Mouse (Mus musculus): ENCODE data around the gene Slc25a41.

Gene Slc25a41

DNA sequence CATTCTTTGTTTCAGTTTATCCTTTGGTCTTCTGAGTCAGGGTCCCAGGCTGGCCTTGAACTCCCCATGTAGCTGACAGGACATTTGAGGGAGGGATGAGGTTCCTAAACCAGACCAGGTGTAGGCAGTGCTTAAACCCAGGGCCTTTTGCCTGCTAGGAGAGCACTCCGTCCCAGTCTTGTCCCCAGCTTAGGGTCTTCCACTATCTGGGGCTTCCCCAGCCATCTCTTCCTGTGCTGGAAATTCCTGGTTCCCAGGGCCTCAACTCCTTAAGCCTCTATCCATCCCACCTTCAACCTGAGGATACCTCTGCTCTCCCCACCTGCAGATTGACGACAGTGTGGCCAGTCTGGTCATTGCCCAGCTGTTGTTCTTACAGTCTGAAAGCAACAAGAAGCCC, 50.5 kb downstream of the Slc25a41 start:
- DNase-seq (ENCODE audit: low spot score): no peak

DNA sequence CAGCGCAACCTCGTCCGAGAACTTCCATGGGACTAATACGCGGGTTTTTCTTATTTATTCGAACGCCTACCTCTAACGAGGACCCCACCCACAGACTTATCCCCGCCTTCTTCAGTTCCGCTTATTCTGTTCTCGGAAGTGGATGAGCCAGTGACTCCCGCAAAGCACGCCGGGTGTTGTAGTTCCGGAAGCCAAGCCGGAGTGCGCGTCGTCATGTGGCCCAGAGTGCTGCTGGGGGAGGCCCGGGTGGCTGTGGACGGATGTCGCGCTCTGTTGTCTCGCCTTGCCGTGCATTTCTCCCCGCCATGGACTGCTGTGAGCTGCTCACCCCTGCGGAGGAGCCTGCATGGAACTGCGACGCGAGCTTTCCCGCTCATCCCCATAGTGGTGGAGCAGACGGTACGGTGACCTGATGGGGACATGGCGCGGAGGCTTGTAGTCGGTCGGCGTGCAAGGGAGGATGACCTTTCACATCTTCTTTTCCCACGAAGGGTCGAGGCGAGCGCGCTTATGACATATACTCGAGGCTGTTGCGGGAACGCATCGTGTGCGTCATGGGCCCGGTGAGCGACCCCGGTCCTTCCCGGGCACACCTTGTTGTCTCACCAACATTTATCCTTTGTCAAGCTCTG, 51.2 kb downstream of the Slc25a41 start, which contains the start of gene Clpp:
Gene Clpp (plus strand): TSS at position 191 of the 632 bp plus-strand sequence.
- peak; percentile 98 for DNase-seq (ENCODE audit: low spot score)

DNA sequence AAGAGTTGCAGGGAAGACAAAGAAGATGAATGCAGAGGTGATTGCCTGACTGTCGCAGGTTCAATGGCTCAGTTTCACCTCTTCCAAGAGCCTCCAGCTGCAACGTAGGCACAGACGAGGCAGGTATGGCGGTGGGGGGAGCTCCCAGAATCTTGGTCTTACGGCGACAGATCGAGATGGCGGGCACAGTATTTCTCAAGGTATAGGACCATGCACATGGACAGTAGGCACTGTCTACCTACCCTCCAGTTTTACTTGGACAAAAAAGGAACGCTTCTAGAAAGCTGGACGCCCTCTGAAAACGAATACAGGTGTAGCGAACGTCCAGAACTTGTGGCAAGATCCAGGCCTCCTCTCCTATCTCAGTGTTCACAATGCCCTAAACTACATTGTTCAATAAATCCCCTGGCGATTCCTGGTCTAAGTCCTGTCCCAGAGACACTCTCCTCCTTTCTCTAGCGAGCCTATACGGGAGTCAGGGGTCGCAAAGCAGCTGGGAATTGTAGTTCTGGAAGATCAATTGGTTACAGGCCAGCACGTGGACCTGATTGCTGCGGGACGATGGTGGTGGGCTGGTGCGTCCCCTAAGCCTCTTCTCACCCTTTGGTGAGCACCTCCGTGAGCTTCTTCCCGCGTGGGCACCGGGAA, 51.9 kb downstream of the Slc25a41 start:
- DNase-seq (ENCODE audit: low spot score): peak; percentile 85

DNA sequence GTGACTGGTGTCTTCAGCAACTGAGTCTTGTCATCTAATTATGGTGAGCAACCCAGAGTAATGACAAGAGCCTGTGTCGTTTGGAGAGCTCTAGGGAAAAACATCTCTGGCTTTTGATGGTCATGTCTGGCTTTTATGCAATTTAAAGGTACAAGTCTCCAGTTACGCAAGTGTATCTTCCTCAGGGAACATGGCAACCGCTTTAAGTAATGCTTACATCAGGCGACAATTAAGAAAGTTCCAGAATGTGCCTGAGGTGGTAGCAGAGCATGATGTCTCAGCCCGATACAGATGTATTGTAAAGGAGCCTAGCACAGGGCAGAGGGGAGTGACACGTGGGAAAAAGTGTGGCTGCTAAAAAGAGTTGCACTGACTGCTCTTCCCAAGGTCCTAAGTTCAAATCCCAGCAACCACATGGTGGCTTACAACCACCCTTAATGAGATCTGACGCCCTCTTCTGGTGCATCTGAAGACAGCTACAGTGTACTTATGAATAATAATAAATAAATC, 52.5 kb downstream of the Slc25a41 start:
- DNase-seq (ENCODE audit: low spot score): no peak

DNA sequence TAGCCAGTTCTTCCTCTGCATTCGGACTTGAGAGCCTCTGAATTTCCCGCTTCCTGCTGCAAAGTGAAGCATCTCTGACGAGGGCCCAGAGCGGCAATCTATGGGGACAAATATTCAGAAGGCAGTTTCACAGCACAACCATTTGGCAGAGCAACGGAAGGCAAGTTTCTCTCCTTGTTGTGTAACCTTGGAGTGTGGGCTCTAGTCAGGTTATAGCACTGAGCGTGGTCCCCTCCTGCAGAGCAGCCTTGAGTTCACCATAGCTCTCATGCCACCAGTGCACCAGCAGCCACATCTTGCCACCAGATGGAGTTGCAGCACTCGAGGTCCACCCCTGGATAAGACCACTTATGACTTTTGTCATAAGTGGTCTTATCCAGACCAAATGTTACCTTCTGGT, 53.0 kb downstream of the Slc25a41 start:
- DNase-seq (ENCODE audit: low spot score): no peak

DNA sequence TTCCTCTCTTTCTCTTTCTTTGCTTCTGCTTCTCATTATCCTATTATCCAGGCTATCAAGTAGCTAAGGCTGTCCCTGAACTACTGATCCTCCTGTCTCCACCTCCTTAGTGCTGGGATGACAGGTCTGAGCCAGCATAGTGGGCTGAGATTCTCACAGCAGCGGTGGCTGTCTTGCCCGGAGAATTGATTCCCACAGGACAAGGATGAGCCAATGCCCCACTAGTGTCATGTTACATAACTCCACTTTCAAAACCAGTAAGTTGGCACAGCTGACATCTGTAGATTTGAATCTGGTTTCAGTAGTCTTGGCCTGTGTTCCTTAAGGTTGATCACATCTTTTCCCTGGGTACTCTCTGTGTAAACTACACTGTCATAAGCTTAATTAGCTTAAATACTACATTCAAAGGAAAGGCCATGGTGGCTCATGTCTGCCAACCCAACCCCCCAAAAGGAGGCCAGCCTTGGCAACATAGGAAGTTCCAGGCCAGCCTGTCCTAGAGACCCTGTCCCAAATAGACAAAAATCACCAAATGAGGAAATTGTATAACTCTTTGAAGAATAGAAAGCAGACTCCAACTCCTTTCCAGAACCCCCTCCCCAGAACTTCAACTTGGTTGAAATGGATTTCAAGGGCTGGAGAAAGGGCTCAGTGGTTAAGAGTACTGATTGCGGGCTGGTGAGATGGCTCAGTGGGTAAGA, 55.2 kb downstream of the Slc25a41 start:
- no peak for DNase-seq (ENCODE audit: low spot score)

DNA sequence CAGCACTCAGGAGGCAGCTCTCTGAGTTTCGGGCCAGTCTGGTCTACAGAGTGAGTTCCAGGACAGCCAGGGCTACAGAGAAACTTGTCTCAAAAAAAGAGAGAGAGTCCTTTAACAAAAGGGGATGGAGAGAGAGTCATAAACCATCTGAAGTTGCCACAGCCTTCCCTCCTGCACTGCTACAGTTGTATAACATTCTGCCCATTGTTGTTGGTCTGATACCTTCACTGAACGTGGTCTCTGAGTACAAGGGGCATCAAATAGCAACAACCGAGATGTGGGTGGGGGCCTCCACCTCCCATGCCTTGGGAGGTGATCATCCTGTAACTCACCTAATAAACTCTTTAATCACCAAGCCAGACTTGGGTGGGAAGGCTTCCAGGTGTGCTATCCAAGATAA, 55.8 kb downstream of the Slc25a41 start:
- no peak for DNase-seq (ENCODE audit: low spot score)

DNA sequence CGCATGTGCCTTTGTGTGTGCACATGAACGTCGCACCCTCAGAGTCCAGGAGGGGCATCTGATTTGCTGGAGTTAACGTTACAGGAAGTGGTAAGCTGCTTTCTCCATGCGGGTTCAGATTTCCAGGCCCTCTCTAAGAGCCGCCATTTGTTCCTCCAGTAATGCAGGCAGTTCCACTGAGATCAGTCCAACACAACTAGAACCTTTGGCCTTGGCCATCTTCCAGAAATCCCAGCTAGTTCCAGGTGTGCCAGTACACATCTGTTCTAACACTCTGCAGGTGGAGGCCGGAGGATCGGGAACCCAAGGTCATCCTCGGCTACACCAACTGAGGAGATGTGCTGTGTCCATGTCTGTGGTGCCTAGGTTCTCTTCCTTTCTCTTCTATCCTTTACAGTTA, 56.6 kb downstream of the Slc25a41 start:
- no peak for DNase-seq (ENCODE audit: low spot score)

Data from lung, postnatal 25 days (tissue).